Comparison of ENCODE assay signal across 21 mouse cellular contexts in the genomic region with DNA sequence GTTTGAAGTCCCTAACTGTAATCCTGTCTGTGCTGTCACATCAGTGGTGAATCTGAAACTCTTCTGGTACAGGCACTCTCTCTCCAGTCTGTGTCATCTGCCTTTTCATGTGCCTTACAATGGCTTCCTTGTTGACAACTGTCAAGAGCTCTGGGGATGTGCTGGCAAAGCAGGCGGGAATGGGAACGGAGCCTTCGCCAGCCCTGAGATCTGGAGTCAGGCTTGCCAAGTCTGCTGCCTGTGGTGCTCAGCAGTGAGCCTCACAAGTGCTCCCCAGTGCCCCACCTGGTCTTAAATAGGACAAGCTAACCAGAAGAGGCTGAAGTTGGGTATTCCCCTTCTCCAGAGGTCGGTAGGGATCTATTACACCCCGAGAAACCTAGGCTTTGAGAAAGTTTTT. TPM values are rescaled to one million over a fixed set of nuclear protein-coding genes. Genes with fewer than 3 reads are reported as not detected.
A peak's percentile ranks its signal among the peaks of the same experiment; 100 is the strongest.
DNase-seq lines count a peak whose midpoint lies in the region; TF ChIP-seq lines count a peak whose summit lies in the region.
"Had no signal": no experiment of that assay in that cellular context is flagged by ENCODE, and none has a peak within 500 bp of the region (broad histone marks: within the 10 kb centered on the region; RNA-seq: fewer than 3 reads in every experiment).

No protein-coding gene starts in this region.

- no peak for TF ChIP-seq CTCF in heart, adult 2 months (IDR thresholded peaks at IDR 0.05)

- H3K4me3 ChIP-seq in heart, adult 2 months = no peak overlapping the region
- H3K4me3 ChIP-seq: heart, embryonic 13.5 days; hindbrain, embryonic 15.5 days; layer of hippocampus, adult 2 months; limb, embryonic 12.5 days; liver, embryonic 12.5 days had no signal

- peak; percentile 74 for DNase-seq in heart, adult 11 months
- no peak for DNase-seq in heart, adult 2 months
- peak; percentile 13 to 16 for DNase-seq in left cerebral cortex, postnatal 14 days (ENCODE audit: low spot score in 2 of 2)
- DNase-seq in left cerebral cortex, adult 18-20 months (ENCODE audit: low spot score in 2 of 2) = no peak
- DNase-seq in Muller cell, postnatal 12 days (ENCODE audit: inconsistent ontology term) = peak; percentile 55
- peak; percentile 18 for DNase-seq in layer of hippocampus, adult 9-10 months (ENCODE audit: low spot score)
- DNase-seq in kidney, adult 8-10 months = no peak
- DNase-seq: adrenal gland, adult 8-10 months; heart, postnatal 36 days; kidney, adult 11 months; kidney, postnatal 10 days; lung, adult 2 months; thymus, postnatal 25 days had no signal

- H3K27ac ChIP-seq in heart, adult 2 months = no peak overlapping the region
- H3K27ac ChIP-seq: heart, embryonic 13.5 days; hindbrain, embryonic 15.5 days; layer of hippocampus, adult 2 months; limb, embryonic 12.5 days; liver, embryonic 12.5 days had no signal

- H3K36me3 ChIP-seq in heart, adult 2 months (ENCODE audit: control insufficient read depth, insufficient read depth, low read length) = no peaks in the 10 kb centered on the region
- H3K36me3 ChIP-seq: heart, embryonic 13.5 days; hindbrain, embryonic 15.5 days; limb, embryonic 12.5 days; liver, embryonic 12.5 days had no signal

- intact Hi-C loops in heart, adult 2 months (cut with DNase I) = no loop called here
- intact Hi-C loops in left cerebral cortex, postnatal 14 days (cut with DNase I) = loop anchor here (10.0 kb wide), 1 partner anchor 134 kb away; a partner anchor contains a TSS

- H3K79me2 ChIP-seq in heart, adult 2 months (replicated peaks; ENCODE audit: control insufficient read depth, insufficient read depth, low read length) = no peaks in the 10 kb centered on the region

- TF ChIP-seq POLR2A in heart, adult 2 months (IDR thresholded peaks at IDR 0.05; ENCODE audit: insufficient read depth, low read depth, low read length) = no peak

- H3K9ac ChIP-seq in heart, adult 2 months (ENCODE audit: low read depth, low read length) = no peak overlapping the region
- H3K9ac ChIP-seq: heart, embryonic 13.5 days; hindbrain, embryonic 15.5 days; limb, embryonic 12.5 days; liver, embryonic 12.5 days had no signal

- no peaks in the 10 kb centered on the region; the same call in 1 of the 2 replicates for H3K4me1 ChIP-seq in heart, adult 2 months (ENCODE audit: control insufficient read depth, insufficient read depth, low read length)
- H3K4me1 ChIP-seq: liver, embryonic 12.5 days had no signal

- no peak for TF ChIP-seq EP300 in heart, adult 2 months (IDR thresholded peaks at IDR 0.05; ENCODE audit: insufficient read depth, low read depth, low read length)

- 60% methylated on average over 5 of the region's 5 CpGs for WGBS in heart, adult 2 months

- H3K27me3 ChIP-seq in heart, adult 2 months (ENCODE audit: control insufficient read depth, insufficient read depth, low read length) = peaks cover 10% of the 10 kb centered on the region
- H3K27me3 ChIP-seq: limb, embryonic 12.5 days had no signal

RNA-seq across cellular contexts. Expression of a gene that starts 3.8 kb away (rescaled TPM):
- total RNA-seq in heart, adult 2 months (2021) = 1 to 10 TPM; 2.2 to 3.1 TPM
- polyA plus RNA-seq in heart, adult 2 months (2012; rRNA removed) = 2.0 and 2.9 TPM in 2 replicates
- 1 to 10 TPM; 1.8 to 1.9 TPM for total RNA-seq in left cerebral cortex, postnatal 14 days (2021)
- 1 to 10 TPM; 1.2 to 1.3 TPM for total RNA-seq in left cerebral cortex, adult 18-20 months (2021)
- total RNA-seq: common myeloid progenitor, adult 5-6 weeks; megakaryocyte-erythroid progenitor cell, adult 5-6 weeks; neutrophil, adult 5-6 weeks had no signal

RNA-seq across cellular contexts. Expression of a gene that starts 29.8 kb away (rescaled TPM):
- 1 to 10 TPM; 3.3 to 3.6 TPM for total RNA-seq in heart, adult 2 months (2021)
- polyA plus RNA-seq in heart, adult 2 months (2012; rRNA removed) = 2.0 and 2.6 TPM in 2 replicates
- 1 to 10 TPM; 5.3 to 7.0 TPM for total RNA-seq in left cerebral cortex, postnatal 14 days (2021)
- 1 to 10 TPM; 5.7 to 5.8 TPM for total RNA-seq in left cerebral cortex, adult 18-20 months (2021)

Comparison
In these comparisons a context has a peak if more than half of its experiments do, and no peak if none do; other contexts are left out.
1. DNase-seq: peak in heart, adult 11 months (single experiment), left cerebral cortex, postnatal 14 days (2 of 2), Muller cell, postnatal 12 days (single experiment) and layer of hippocampus, adult 9-10 months (single experiment); none in heart, adult 2 months (0 of 2), left cerebral cortex, adult 18-20 months (0 of 2) and kidney, adult 8-10 months (0 of 2).